Mouse (Mus musculus): ENCODE data around the gene Hcn1. TPM values are rescaled to one million over a fixed set of nuclear protein-coding genes. Genes with fewer than 3 reads are reported as not detected.

Hcn1 gene
- polyA plus RNA-seq, 1 experiment = 0.15 TPM

DNA sequence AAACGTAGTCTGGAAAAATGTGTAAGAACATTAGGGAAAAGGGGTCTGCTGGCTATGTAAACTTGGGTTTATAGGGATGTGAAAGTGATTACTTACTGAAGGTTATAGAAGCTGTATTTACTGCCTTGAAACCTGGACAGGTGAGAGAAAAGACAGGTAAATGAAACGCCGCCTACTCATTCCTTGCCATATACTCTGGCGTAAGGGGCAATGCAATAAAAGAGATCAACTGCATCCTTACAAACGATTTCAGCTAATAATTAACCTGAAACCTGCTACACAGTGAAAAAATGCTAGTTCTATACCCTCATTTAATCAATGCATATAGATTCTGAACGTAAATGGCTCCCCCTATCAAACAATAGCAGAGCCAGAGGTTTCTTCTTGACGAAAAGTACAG lies 17.4 kb downstream of the Hcn1 start:
- H3K9ac ChIP-seq (ENCODE audit: low read depth, poor library complexity, severe bottlenecking) = no peak overlapping the region
- no peaks in the 10 kb centered on the region for H3K4me1 ChIP-seq (ENCODE audit: control insufficient read depth, insufficient read depth, low read length)
- no peak overlapping the region for H3K4me3 ChIP-seq (ENCODE audit: low read depth, low read length)
- TF ChIP-seq EP300 (IDR thresholded peaks at IDR 0.05; ENCODE audit: insufficient read depth, low read depth, low read length) = no peak
- TF ChIP-seq CTCF (IDR thresholded peaks at IDR 0.05; ENCODE audit: low read depth, low read length) = no peak
- no peak for TF ChIP-seq POLR2A (IDR thresholded peaks at IDR 0.05; ENCODE audit: insufficient read depth, low read length)
- H3K27me3 ChIP-seq (ENCODE audit: control insufficient read depth, insufficient read depth, low read length, poor library complexity, severe bottlenecking) = no peaks in the 10 kb centered on the region
- no peaks in the 10 kb centered on the region for H3K9me3 ChIP-seq (replicated peaks; ENCODE audit: control insufficient read depth, insufficient read depth, low read length, poor library complexity, severe bottlenecking)
- no peak overlapping the region for H3K27ac ChIP-seq (ENCODE audit: insufficient read depth, low read length)
- H3K36me3 ChIP-seq (ENCODE audit: control insufficient read depth, insufficient read depth, low read length, poor library complexity, severe bottlenecking) = no peaks in the 10 kb centered on the region

DNA sequence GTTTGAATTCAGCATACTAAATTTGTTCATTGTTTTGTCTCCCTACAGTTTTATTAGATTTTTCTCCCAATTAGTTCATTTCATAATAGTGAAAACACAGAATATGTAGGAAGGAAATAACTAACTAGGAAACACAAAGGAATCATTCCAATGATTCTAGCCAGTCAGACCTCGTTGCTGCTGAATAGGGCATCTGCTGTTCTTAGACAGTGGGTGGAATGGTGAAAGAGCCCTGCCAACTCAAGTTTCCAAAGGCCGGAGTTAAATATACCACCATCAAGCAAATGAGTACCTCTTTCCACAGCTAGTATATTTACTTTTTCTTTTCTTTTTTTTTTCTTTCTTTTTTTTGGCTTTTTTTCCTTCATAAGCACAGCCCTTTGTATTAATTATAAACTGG lies 55.4 kb downstream of the Hcn1 start:
- Histone ChIP-seq H3K27ac (ENCODE audit: insufficient read depth, low read length) (no peak overlapping the region), H3K36me3 (ENCODE audit: control insufficient read depth, insufficient read depth, low read length, poor library complexity, severe bottlenecking) (no peaks in the 10 kb centered on the region), H3K9me3 (replicated peaks; ENCODE audit: control insufficient read depth, insufficient read depth, low read length, poor library complexity, severe bottlenecking) (no peaks in the 10 kb centered on the region), H3K27me3 (ENCODE audit: control insufficient read depth, insufficient read depth, low read length, poor library complexity, severe bottlenecking) (no peaks in the 10 kb centered on the region), H3K4me1 (ENCODE audit: control insufficient read depth, insufficient read depth, low read length) (no peaks in the 10 kb centered on the region), H3K4me3 (ENCODE audit: low read depth, low read length) (no peak overlapping the region), H3K9ac (ENCODE audit: low read depth, poor library complexity, severe bottlenecking) (no peak overlapping the region)
- TF ChIP-seq EP300 (IDR thresholded peaks at IDR 0.05; ENCODE audit: insufficient read depth, low read depth, low read length) = no peak
- TF ChIP-seq POLR2A (IDR thresholded peaks at IDR 0.05; ENCODE audit: insufficient read depth, low read length) = no peak
- TF ChIP-seq CTCF (IDR thresholded peaks at IDR 0.05; ENCODE audit: low read depth, low read length) = no peak

DNA sequence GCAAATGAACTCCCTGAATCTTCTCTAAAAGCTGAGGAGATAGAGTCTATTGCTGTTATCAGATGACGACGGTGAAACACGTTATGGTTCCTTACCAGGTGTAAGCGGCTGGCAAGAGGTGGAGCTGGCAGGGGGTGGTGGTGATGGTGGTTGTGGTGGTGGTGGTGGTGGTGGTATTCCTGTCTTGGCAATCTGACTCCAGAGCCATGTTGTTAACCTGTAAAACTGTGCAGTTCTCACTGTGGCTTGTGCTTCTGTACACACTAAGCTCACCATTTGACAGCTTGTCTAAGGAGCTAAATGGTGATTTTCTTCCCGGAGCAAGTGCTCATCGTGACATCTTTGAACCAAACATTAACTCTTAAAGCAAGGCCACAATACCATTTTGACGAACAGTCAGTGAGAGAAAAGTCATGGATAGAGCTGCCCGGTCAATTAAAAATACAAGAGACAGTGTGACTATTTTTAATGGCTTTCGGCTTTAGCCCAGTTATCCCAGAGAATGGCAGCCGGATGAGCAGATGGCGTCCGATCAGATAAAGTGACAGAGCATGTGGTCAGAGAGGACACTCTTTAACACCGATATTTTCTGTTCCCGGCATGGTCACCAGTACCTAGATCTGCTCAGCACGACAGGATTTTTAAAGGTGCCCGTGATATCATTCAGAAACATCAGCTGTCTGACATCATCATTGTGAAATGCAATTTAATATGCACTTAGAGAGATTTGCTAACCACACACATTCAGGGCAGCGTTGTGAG lies 56.5 kb downstream of the Hcn1 start:
- H3K36me3 ChIP-seq (ENCODE audit: control insufficient read depth, insufficient read depth, low read length, poor library complexity, severe bottlenecking) = no peaks in the 10 kb centered on the region
- H3K4me1 ChIP-seq (ENCODE audit: control insufficient read depth, insufficient read depth, low read length) = no peaks in the 10 kb centered on the region
- TF ChIP-seq CTCF (IDR thresholded peaks at IDR 0.05; ENCODE audit: low read depth, low read length) (no peak), EP300 (IDR thresholded peaks at IDR 0.05; ENCODE audit: insufficient read depth, low read depth, low read length) (no peak), POLR2A (IDR thresholded peaks at IDR 0.05; ENCODE audit: insufficient read depth, low read length) (no peak)

DNA sequence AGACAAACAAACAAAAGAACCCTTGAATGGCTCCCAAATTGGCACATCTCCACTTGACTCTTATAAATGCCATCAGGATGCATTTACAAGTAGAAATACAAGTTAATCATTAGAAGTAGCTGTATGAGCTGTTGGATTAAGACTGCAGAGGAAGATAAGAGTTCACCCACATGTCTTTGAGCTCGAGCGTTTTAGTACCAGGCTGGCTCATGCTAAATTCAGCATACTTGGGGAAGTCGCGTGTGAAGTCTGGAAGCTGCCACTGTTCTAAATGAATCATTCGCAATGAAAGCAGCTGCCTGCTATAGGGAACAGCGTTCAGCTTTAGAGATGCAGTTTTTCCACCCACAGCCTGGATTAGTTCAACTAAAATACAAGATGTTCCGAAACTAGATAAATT lies 57.4 kb downstream of the Hcn1 start:
- H3K4me1 ChIP-seq (ENCODE audit: control insufficient read depth, insufficient read depth, low read length) = no peaks in the 10 kb centered on the region
- no peak overlapping the region for H3K4me3 ChIP-seq (ENCODE audit: low read depth, low read length)
- TF ChIP-seq CTCF (IDR thresholded peaks at IDR 0.05; ENCODE audit: low read depth, low read length) (no peak), EP300 (IDR thresholded peaks at IDR 0.05; ENCODE audit: insufficient read depth, low read depth, low read length) (no peak), POLR2A (IDR thresholded peaks at IDR 0.05; ENCODE audit: insufficient read depth, low read length) (no peak)
- H3K27me3 ChIP-seq (ENCODE audit: control insufficient read depth, insufficient read depth, low read length, poor library complexity, severe bottlenecking) = no peaks in the 10 kb centered on the region
- H3K27ac ChIP-seq (ENCODE audit: insufficient read depth, low read length) = no peak overlapping the region
- H3K36me3 ChIP-seq (ENCODE audit: control insufficient read depth, insufficient read depth, low read length, poor library complexity, severe bottlenecking) = no peaks in the 10 kb centered on the region
- H3K9me3 ChIP-seq (replicated peaks; ENCODE audit: control insufficient read depth, insufficient read depth, low read length, poor library complexity, severe bottlenecking) = no peaks in the 10 kb centered on the region
- H3K9ac ChIP-seq (ENCODE audit: low read depth, poor library complexity, severe bottlenecking) = no peak overlapping the region

More for the DNA sequence above, 56.5 kb downstream of the Hcn1 start:
- Histone ChIP-seq H3K27me3 (ENCODE audit: control insufficient read depth, insufficient read depth, low read length, poor library complexity, severe bottlenecking) (no peaks in the 10 kb centered on the region), H3K9ac (ENCODE audit: low read depth, poor library complexity, severe bottlenecking) (no peak overlapping the region), H3K27ac (ENCODE audit: insufficient read depth, low read length) (no peak overlapping the region), H3K9me3 (replicated peaks; ENCODE audit: control insufficient read depth, insufficient read depth, low read length, poor library complexity, severe bottlenecking) (no peaks in the 10 kb centered on the region), H3K4me3 (ENCODE audit: low read depth, low read length) (no peak overlapping the region)

DNA sequence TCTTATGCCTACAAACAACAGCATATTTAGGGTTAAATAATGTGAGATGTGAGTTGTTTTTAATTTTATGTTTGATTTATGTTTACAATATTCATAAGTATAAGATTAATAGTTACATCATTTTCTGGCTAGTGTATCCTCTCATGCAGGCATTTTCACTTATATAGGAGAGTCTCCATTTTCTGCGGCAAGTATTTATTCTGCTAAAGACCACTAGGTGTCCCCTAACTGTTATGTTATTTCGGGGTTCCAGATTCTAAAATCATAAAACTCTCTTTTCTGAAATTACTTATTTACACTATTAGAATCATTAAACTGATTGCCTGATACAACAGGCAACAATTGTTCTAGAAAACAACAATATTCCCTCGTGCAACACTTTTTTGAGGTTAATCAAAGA lies 60.5 kb downstream of the Hcn1 start:
- no peak for TF ChIP-seq CTCF (IDR thresholded peaks at IDR 0.05; ENCODE audit: low read depth, low read length)
- TF ChIP-seq POLR2A (IDR thresholded peaks at IDR 0.05; ENCODE audit: insufficient read depth, low read length) = no peak
- no peak for TF ChIP-seq EP300 (IDR thresholded peaks at IDR 0.05; ENCODE audit: insufficient read depth, low read depth, low read length)
- no peaks in the 10 kb centered on the region for H3K36me3 ChIP-seq (ENCODE audit: control insufficient read depth, insufficient read depth, low read length, poor library complexity, severe bottlenecking)
- H3K4me1 ChIP-seq (ENCODE audit: control insufficient read depth, insufficient read depth, low read length) = no peaks in the 10 kb centered on the region
- H3K9ac ChIP-seq (ENCODE audit: low read depth, poor library complexity, severe bottlenecking) = no peak overlapping the region
- H3K4me3 ChIP-seq (ENCODE audit: low read depth, low read length) = no peak overlapping the region
- H3K27me3 ChIP-seq (ENCODE audit: control insufficient read depth, insufficient read depth, low read length, poor library complexity, severe bottlenecking) = no peaks in the 10 kb centered on the region
- no peak overlapping the region for H3K27ac ChIP-seq (ENCODE audit: insufficient read depth, low read length)
- no peaks in the 10 kb centered on the region for H3K9me3 ChIP-seq (replicated peaks; ENCODE audit: control insufficient read depth, insufficient read depth, low read length, poor library complexity, severe bottlenecking)

DNA sequence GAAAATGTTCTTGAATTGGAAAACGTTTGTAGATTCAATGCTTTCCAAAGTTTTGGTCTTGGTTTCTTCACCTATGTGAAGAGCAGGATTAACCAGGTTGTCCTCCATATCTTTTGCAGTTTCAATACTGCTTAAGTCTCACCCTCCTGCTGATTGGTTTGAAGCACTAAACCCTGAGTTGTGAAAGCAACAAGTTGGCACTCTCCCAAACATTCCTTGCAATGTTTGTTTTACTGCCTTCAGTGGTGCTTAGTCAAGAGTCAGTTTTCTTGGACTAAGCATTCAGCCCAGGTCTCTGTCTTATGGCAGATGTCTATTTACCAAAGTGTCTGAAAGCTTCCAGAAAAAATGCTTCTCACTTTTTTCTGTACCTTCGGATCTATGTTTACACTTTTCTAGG lies 67.2 kb downstream of the Hcn1 start:
- Histone ChIP-seq H3K9ac (ENCODE audit: low read depth, poor library complexity, severe bottlenecking) (no peak overlapping the region), H3K27ac (ENCODE audit: insufficient read depth, low read length) (no peak overlapping the region), H3K27me3 (ENCODE audit: control insufficient read depth, insufficient read depth, low read length, poor library complexity, severe bottlenecking) (no peaks in the 10 kb centered on the region), H3K4me1 (ENCODE audit: control insufficient read depth, insufficient read depth, low read length) (no peaks in the 10 kb centered on the region), H3K4me3 (ENCODE audit: low read depth, low read length) (no peak overlapping the region), H3K36me3 (ENCODE audit: control insufficient read depth, insufficient read depth, low read length, poor library complexity, severe bottlenecking) (no peaks in the 10 kb centered on the region), H3K9me3 (replicated peaks; ENCODE audit: control insufficient read depth, insufficient read depth, low read length, poor library complexity, severe bottlenecking) (no peaks in the 10 kb centered on the region)
- no peak for TF ChIP-seq EP300 (IDR thresholded peaks at IDR 0.05; ENCODE audit: insufficient read depth, low read depth, low read length)
- no peak for TF ChIP-seq CTCF (IDR thresholded peaks at IDR 0.05; ENCODE audit: low read depth, low read length)
- TF ChIP-seq POLR2A (IDR thresholded peaks at IDR 0.05; ENCODE audit: insufficient read depth, low read length) = no peak

Measured in ES-Bruce4 (cell line).